Mouse (Mus musculus) embryonic facial prominence, embryonic 11.5 days (tissue): ENCODE results near the gene Plscr4. TPM values are rescaled to one million over a fixed set of nuclear protein-coding genes. Genes with fewer than 3 reads are reported as not detected.

Experiments used
- ATAC-seq: fragments of 200-750 bp; cut with Nextera tagmentation; replicated peaks from 2 replicates; pipeline ENCODE4 v1.8.0; 2017; ENCODE audit warnings: low read depth; ENCODE audit not compliant: insufficient number of reproducible peaks, low FRiP score, low TSS enrichment
- DNase-seq: peaks from one replicate; pipeline ENCODE4 v3.0.0-alpha.2; 2015; ENCODE audit warnings: low spot score
- H3K27ac ChIP-seq: fragments of 300-500 bp; sonication (generic); replicated peaks from 2 replicates; pipeline ENCODE4 v1.5.1; 2014; ENCODE audit warnings: mild to moderate bottlenecking, low read depth, low read length, control low read depth
- H3K27me3 ChIP-seq: fragments of 300-500 bp; sonication (generic); 2 replicates; pipeline ENCODE4 v1.6.1; 2014; ENCODE audit warnings: mild to moderate bottlenecking, low read length, moderate library complexity, mixed read lengths; ENCODE audit not compliant: control insufficient read depth, insufficient read depth
- H3K36me3 ChIP-seq: fragments of 300-500 bp; sonication (generic); replicated peaks from 2 replicates; pipeline ENCODE4 v1.6.1; 2014; ENCODE audit warnings: low read depth, mild to moderate bottlenecking, low read length, moderate library complexity, mixed read lengths; ENCODE audit not compliant: control insufficient read depth, insufficient read depth
- H3K4me1 ChIP-seq: fragments of 300-500 bp; sonication (generic); 2 replicates; pipeline ENCODE4 v1.6.1; 2014; ENCODE audit warnings: low read length, mixed read lengths; ENCODE audit not compliant: control insufficient read depth, insufficient read depth
- H3K4me2 ChIP-seq: fragments of 300-500 bp; sonication (generic); 2 replicates; pipeline ENCODE4 v1.6.1; 2014; ENCODE audit warnings: low read depth, mild to moderate bottlenecking, control low read depth, low read length, moderate library complexity
- H3K4me3 ChIP-seq: fragments of 300-500 bp; sonication (generic); 2 replicates; pipeline ENCODE4 v1.5.1; 2014; ENCODE audit warnings: low read depth, low read length, control low read depth
- H3K9ac ChIP-seq: fragments of 300-500 bp; sonication (generic); replicated peaks from 2 replicates; pipeline ENCODE4 v1.6.1; 2014; ENCODE audit warnings: mild to moderate bottlenecking, control low read depth, low read length
- H3K9me3 ChIP-seq: fragments of 300-500 bp; sonication (generic); replicated peaks from 2 replicates; pipeline ENCODE4 v1.6.1; 2016; ENCODE audit warnings: mild to moderate bottlenecking, low read length, inconsistent platforms, mixed read lengths; ENCODE audit not compliant: control insufficient read depth
- WGBS: fragments of 180-500 bp; shearing (Covaris S2); extraction: QIAGEN DNeasy Blood & Tissue Kit; methylation state at CpG from one replicate; pipeline ENCODE4 v1.1.7; 2014; 5-methylcytosine and 5-hydroxymethylcytosine counted together
- polyA plus RNA-seq: library from polyadenylated mRNA; unstranded; fragments of >200 nt; fragmentation: Nextera tagmentation; extraction: Ambion mirVana; gene quantifications from 2 replicates; pipeline ENCODE4 v1.2.1, GENCODE M21; 2014

The Plscr4 gene
- polyA plus RNA-seq, 1 experiment from 2014 or later, result 1.7 TPM

GRCm38 (mm10) chr9:92458059-92458402, 858 bp downstream of the Plscr4 start:
- ATAC-seq (peak; percentile 82), DNase-seq (no peak)
- Histone ChIP-seq H3K4me1 (no peaks in the 10 kb centered on the region), H3K9ac (peak overlapping the region; percentile 77), H3K4me2 (peak overlapping the region; percentile 95), H3K9me3 (no peaks in the 10 kb centered on the region), H3K36me3 (no peaks in the 10 kb centered on the region), H3K4me3 (peak overlapping the region; percentile 60), H3K27ac (no peak overlapping the region), H3K27me3 (no peaks in the 10 kb centered on the region)
- whole genome bisulfite sequencing, result 6% methylated on average over 5 of the region's 5 CpGs

- Histone ChIP-seq H3K36me3 (no peaks in the 10 kb centered on the region), H3K4me2 (no peak overlapping the region; the same call in 1 of the 2 replicates), H3K27ac (no peak overlapping the region), H3K4me1 (no peaks in the 10 kb centered on the region), H3K9ac (no peak overlapping the region), H3K9me3 (no peaks in the 10 kb centered on the region), H3K4me3 (no peak overlapping the region), H3K27me3 (no peaks in the 10 kb centered on the region)
- no peak for DNase-seq
- WGBS, result 96% methylated on average over 2 of the region's 2 CpGs
- ATAC-seq, result no peak
Measured at GRCm38 (mm10) chr9:92458418-92458817, 1.2 kb downstream of the Plscr4 start.

GRCm38 (mm10) chr9:92467724-92468123, 10.6 kb downstream of the Plscr4 start:
- Histone ChIP-seq H3K36me3 (no peaks in the 10 kb centered on the region), H3K9me3 (no peaks in the 10 kb centered on the region), H3K4me1 (no peaks in the 10 kb centered on the region), H3K4me3 (no peak overlapping the region), H3K27me3 (no peaks in the 10 kb centered on the region), H3K9ac (no peak overlapping the region), H3K4me2 (no peak overlapping the region), H3K27ac (no peak overlapping the region)
- DNase-seq (no peak), ATAC-seq (no peak)
- 71% methylated on average over 4 of the region's 4 CpGs for WGBS

GRCm38 (mm10) chr9:92472256-92472855, 15.2 kb downstream of the Plscr4 start:
- H3K9ac ChIP-seq, result no peak overlapping the region
- no peaks in the 10 kb centered on the region for H3K36me3 ChIP-seq
- no peak overlapping the region for H3K27ac ChIP-seq
- DNase-seq (no peak), ATAC-seq (no peak)
- H3K4me2 ChIP-seq, result no peak overlapping the region
- no peaks in the 10 kb centered on the region for H3K4me1 ChIP-seq
- no peaks in the 10 kb centered on the region for H3K9me3 ChIP-seq
- no peaks in the 10 kb centered on the region for H3K27me3 ChIP-seq
- 77% methylated on average over 5 of the region's 5 CpGs for WGBS
- no peak overlapping the region for H3K4me3 ChIP-seq

GRCm38 (mm10) chr9:92473178-92473577, 16.0 kb downstream of the Plscr4 start:
- DNase-seq (no peak), ATAC-seq (no peak)
- no peaks in the 10 kb centered on the region for H3K27me3 ChIP-seq
- no peak overlapping the region for H3K4me3 ChIP-seq
- no peak overlapping the region for H3K4me2 ChIP-seq
- no peak overlapping the region for H3K27ac ChIP-seq
- no peaks in the 10 kb centered on the region for H3K36me3 ChIP-seq
- H3K4me1 ChIP-seq, result no peaks in the 10 kb centered on the region
- no peak overlapping the region for H3K9ac ChIP-seq
- WGBS, result 82% methylated on average over 2 of the region's 2 CpGs
- no peaks in the 10 kb centered on the region for H3K9me3 ChIP-seq

- no peaks in the 10 kb centered on the region for H3K4me1 ChIP-seq
- H3K36me3 ChIP-seq, result no peaks in the 10 kb centered on the region
- WGBS, result 84% methylated on average over 1 of the region's 1 CpGs
- H3K27me3 ChIP-seq, result no peaks in the 10 kb centered on the region
- no peak overlapping the region for H3K4me2 ChIP-seq
- H3K9me3 ChIP-seq, result no peaks in the 10 kb centered on the region
- H3K9ac ChIP-seq, result no peak overlapping the region
- no peak overlapping the region for H3K4me3 ChIP-seq
- no peak overlapping the region for H3K27ac ChIP-seq
- ATAC-seq, result no peak
- DNase-seq, result no peak
Measured at GRCm38 (mm10) chr9:92474244-92474643, 17.1 kb downstream of the Plscr4 start.

- Histone ChIP-seq H3K9me3 (no peaks in the 10 kb centered on the region), H3K9ac (no peak overlapping the region), H3K4me3 (no peak overlapping the region), H3K27me3 (no peaks in the 10 kb centered on the region), H3K4me1 (no peaks in the 10 kb centered on the region), H3K36me3 (no peaks in the 10 kb centered on the region), H3K27ac (no peak overlapping the region), H3K4me2 (no peak overlapping the region)
- 82% methylated on average over 2 of the region's 2 CpGs for WGBS
- DNase-seq, result no peak
- no peak for ATAC-seq
Measured at GRCm38 (mm10) chr9:92481663-92482062, 24.5 kb downstream of the Plscr4 start.

GRCm38 (mm10) chr9:92482551-92482950, 25.4 kb downstream of the Plscr4 start:
- no peak overlapping the region for H3K27ac ChIP-seq
- no peaks in the 10 kb centered on the region for H3K9me3 ChIP-seq
- H3K27me3 ChIP-seq, result no peaks in the 10 kb centered on the region
- H3K36me3 ChIP-seq, result no peaks in the 10 kb centered on the region
- DNase-seq (no peak), ATAC-seq (no peak)
- H3K4me3 ChIP-seq, result no peak overlapping the region
- no peak overlapping the region for H3K4me2 ChIP-seq
- H3K9ac ChIP-seq, result no peak overlapping the region
- H3K4me1 ChIP-seq, result no peaks in the 10 kb centered on the region
- WGBS, result 82% methylated on average over 4 of the region's 4 CpGs
